Mouse (Mus musculus): ENCODE results near the gene Smarcd3. TPM values are rescaled to one million over a fixed set of nuclear protein-coding genes. Genes with fewer than 3 reads are reported as not detected.

The Smarcd3 gene
- total RNA-seq, 2 experiments from 2014 or later, result not detected

- no peak for ATAC-seq (replicated peaks; ENCODE audit: low FRiP score, poor library complexity, severe bottlenecking)
These were observed 25.1 kb downstream of the Smarcd3 start for GRCm38 (mm10) chr5:24599137-24599536.

- ATAC-seq (replicated peaks; ENCODE audit: low FRiP score, poor library complexity, severe bottlenecking), result no peak
These were observed 25.6 kb downstream of the Smarcd3 start for GRCm38 (mm10) chr5:24598570-24599006.

GRCm38 (mm10) chr5:24597901-24598569, 26.2 kb downstream of the Smarcd3 start:
- ATAC-seq (replicated peaks; ENCODE audit: low FRiP score, poor library complexity, severe bottlenecking), result no peak

GRCm38 (mm10) chr5:24597221-24597728, 26.9 kb downstream of the Smarcd3 start:
- ATAC-seq (replicated peaks; ENCODE audit: low FRiP score, poor library complexity, severe bottlenecking), result peak; percentile 72

- ATAC-seq (replicated peaks; ENCODE audit: low FRiP score, poor library complexity, severe bottlenecking), result no peak
These were observed 27.6 kb downstream of the Smarcd3 start for GRCm38 (mm10) chr5:24596519-24597171.

GRCm38 (mm10) chr5:24595786-24596380, 28.3 kb downstream of the Smarcd3 start:
- no peak for ATAC-seq (replicated peaks; ENCODE audit: low FRiP score, poor library complexity, severe bottlenecking)

- ATAC-seq (replicated peaks; ENCODE audit: low FRiP score, poor library complexity, severe bottlenecking), result no peak
These were observed 28.9 kb downstream of the Smarcd3 start for GRCm38 (mm10) chr5:24595261-24595660.

GRCm38 (mm10) chr5:24594346-24594745, 29.9 kb downstream of the Smarcd3 start:
- ATAC-seq (replicated peaks; ENCODE audit: low FRiP score, poor library complexity, severe bottlenecking), result no peak

- no peak for ATAC-seq (replicated peaks; ENCODE audit: low FRiP score, poor library complexity, severe bottlenecking)
These were observed 30.3 kb downstream of the Smarcd3 start for GRCm38 (mm10) chr5:24593928-24594327.

- ATAC-seq (replicated peaks; ENCODE audit: low FRiP score, poor library complexity, severe bottlenecking), result no peak
These were observed 31.0 kb downstream of the Smarcd3 start for GRCm38 (mm10) chr5:24593230-24593629.

- no peak for ATAC-seq (replicated peaks; ENCODE audit: low FRiP score, poor library complexity, severe bottlenecking)
These were observed 31.6 kb downstream of the Smarcd3 start for GRCm38 (mm10) chr5:24592471-24593160.

GRCm38 (mm10) chr5:24591796-24592470, 32.3 kb downstream of the Smarcd3 start:
- ATAC-seq (replicated peaks; ENCODE audit: low FRiP score, poor library complexity, severe bottlenecking), result no peak

GRCm38 (mm10) chr5:24591268-24591721, 32.9 kb downstream of the Smarcd3 start:
- ATAC-seq (replicated peaks; ENCODE audit: low FRiP score, poor library complexity, severe bottlenecking), result no peak

GRCm38 (mm10) chr5:24589511-24590500, 34.4 kb downstream of the Smarcd3 start:
- ATAC-seq (replicated peaks; ENCODE audit: low FRiP score, poor library complexity, severe bottlenecking), result no peak

GRCm38 (mm10) chr5:24587200-24587577, 37.0 kb downstream of the Smarcd3 start:
- ATAC-seq (replicated peaks; ENCODE audit: low FRiP score, poor library complexity, severe bottlenecking), result peak; percentile 62

GRCm38 (mm10) chr5:24586547-24587199, 37.5 kb downstream of the Smarcd3 start, which contains the start of gene Chpf2:
TSS of gene Chpf2 (plus strand) at chr5:24586741.
- peak; percentile 79 for ATAC-seq (replicated peaks; ENCODE audit: low FRiP score, poor library complexity, severe bottlenecking)

- ATAC-seq (replicated peaks; ENCODE audit: low FRiP score, poor library complexity, severe bottlenecking), result no peak
These were observed 38.1 kb downstream of the Smarcd3 start for GRCm38 (mm10) chr5:24586106-24586505.

Data from erythroblast, adult 5-6 weeks (primary cell).